Mouse (Mus musculus) gonadal fat pad, adult 2 months (tissue): ENCODE measurements around the gene Gm28372. TPM values are rescaled to one million over a fixed set of nuclear protein-coding genes. Genes with fewer than 3 reads are reported as not detected.

Source experiments
- DNase-seq: peaks from one replicate; pipeline ENCODE4 v3.0.0-alpha.2; 2012; ENCODE audit warnings: low read depth
- polyA plus RNA-seq: library from polyadenylated mRNA; depleted of rRNA; stranded (reverse); fragments of >200 nt; gene quantifications from 2 replicates; pipeline ENCODE4 v1.2.3, GENCODE M21; 2012; rRNA removed

Gm28372 gene
- polyA plus RNA-seq, 1 experiment: not detected

DNA sequence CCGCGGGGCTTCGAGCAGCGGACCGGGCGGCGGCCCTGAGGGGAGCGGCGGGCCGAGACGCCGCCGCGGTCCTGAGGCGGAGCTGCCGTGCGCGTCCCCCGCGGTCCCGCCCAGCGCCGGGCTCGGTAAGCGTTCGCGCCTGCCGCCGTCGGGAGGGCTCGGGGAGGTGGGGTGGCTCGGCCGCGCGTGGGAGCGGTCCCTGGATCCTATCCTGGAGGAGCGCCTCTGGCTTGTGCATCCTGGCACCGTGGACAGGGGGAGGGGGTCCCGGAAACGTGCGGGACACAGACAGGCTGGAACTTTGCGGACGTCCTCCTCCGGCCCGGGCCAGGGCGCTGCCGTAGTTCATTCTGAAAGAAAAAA is 45.4 kb downstream of the Gm28372 start:
- no peak for DNase-seq

GRCm38 (mm10) chr2:130451086-130451726 is 46.2 kb downstream of the Gm28372 start:
- DNase-seq: no peak

DNA sequence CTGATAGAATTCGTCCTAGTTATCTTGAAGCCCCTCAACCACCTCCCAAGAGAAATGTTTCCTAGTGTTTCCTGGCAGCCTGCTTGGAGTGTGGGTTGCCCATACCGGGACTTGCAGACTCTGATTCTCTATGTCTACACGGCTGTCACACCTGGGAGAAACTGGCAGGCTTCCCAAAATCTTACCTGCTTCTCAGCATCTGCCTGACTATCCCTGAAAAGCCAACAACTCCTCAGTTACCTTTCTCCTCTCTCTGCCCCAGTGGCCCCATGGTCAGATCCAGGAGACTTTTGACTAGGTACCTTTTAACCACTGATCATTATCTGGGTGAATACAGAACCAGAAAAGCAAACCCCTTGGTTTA is 46.7 kb downstream of the Gm28372 start:
- DNase-seq: no peak

DNA sequence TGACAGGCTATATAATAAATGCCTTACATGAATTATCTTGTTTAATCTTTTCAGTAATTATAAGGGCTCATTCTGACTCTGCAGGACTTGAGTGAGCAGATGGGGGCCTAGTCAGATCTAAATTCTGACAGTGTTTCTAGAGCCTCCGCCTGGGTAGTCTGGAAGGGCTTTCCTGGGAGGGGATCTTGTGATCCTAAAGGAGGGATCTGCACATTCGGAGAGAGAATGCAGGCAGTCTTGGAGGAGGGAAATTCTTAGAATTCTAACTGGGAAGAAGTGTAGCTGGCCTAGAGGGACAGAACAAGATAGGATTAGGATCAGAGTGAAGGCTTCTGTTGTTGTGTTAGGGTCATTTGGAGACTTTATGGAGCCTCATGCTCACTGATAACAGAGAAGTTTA is 47.2 kb downstream of the Gm28372 start:
- no peak for DNase-seq

DNA sequence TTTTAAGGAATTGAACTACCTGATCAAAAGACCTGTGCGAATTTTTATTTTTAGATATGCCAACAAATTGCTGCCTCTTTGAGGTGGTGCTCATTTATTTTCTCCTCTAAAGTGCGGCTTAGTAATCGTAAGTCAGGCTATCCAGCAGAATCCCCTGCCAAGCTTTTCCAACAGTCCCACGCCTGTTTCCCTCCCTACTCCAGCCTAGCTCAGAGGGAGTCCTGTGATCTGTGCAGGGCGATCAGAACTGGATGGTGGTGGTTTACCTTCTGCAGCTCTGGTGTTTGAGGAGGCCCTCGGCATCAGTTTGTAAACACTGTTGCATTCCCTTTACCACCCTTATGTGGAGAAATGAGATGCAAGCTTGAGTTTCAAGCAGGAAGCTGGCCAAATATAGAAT is 48.4 kb downstream of the Gm28372 start:
- no peak for DNase-seq

DNA sequence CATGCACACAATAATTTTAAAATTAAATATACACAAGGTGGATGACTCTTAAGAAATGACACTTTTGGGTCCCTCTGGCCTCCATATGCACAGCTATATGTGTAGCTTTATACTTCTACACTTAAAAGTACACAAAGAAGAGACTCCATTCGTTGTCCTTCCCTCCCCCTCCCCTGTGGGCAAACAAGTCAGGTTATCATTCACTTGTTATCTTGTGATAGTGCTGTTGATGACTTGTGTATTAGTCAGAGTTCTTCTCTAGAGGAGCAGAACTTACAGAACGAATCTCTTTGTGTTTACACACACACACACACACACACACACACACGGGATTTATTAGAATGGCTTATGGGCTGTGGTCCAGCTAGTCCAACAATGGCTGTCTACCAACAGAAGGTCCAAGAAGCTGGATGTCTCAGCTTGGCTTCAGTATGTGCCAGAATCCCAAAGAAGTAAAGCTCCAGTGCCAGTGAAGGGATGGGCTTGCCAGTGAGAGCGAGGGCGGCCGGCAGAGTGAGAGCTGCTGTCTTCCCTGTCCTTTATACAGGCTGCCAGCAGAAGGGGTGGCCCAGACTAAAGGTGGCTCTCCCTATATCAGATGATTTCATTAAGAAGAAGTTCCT is 49.8 kb downstream of the Gm28372 start:
- DNase-seq: no peak

Other genes with a start within 250 kb of the Gm28372 start
- 143 and 150 TPM in 2 replicates for gene Snrpb, start 225.8 kb upstream of the Gm28372 start, polyA plus RNA-seq
- not detected in 2 replicates for gene Tmc2, start 210.0 kb upstream of the Gm28372 start, polyA plus RNA-seq
- gene Nop56, start 130.8 kb upstream of the Gm28372 start, polyA plus RNA-seq: 46.7 and 51.6 TPM in 2 replicates
- 186 and 227 TPM in 2 replicates for gene Idh3b, start 120.7 kb upstream of the Gm28372 start, polyA plus RNA-seq
- gene Ebf4, start 110.1 kb upstream of the Gm28372 start, polyA plus RNA-seq: 2.8 and 3.8 TPM in 2 replicates
- 34.3 and 49.9 TPM in 2 replicates for gene Cpxm1, start 7.7 kb upstream of the Gm28372 start, polyA plus RNA-seq
- gene 1700020A23Rik, start within 50 bp of the Gm28372 start, polyA plus RNA-seq: 2.1 and 3.6 TPM in 2 replicates
- 2.3 and 3.1 TPM in 2 replicates for gene Tmem239, start 1.2 kb downstream of the Gm28372 start, polyA plus RNA-seq
- 48.8 and 71.6 TPM in 2 replicates for gene Vps16, start 19.1 kb downstream of the Gm28372 start, polyA plus RNA-seq
- 21.2 and 25.6 TPM in 2 replicates for gene Pced1a, start 19.5 kb downstream of the Gm28372 start, polyA plus RNA-seq
- 72.7 and 78.3 TPM in 2 replicates for gene Ptpra, start 45.0 kb downstream of the Gm28372 start, polyA plus RNA-seq
- gene Mrps26, start 158.5 kb downstream of the Gm28372 start, polyA plus RNA-seq: 47.4 and 53.2 TPM in 2 replicates
- not detected in 2 replicates for gene Oxt, start 170.9 kb downstream of the Gm28372 start, polyA plus RNA-seq
- not detected in 2 replicates for gene Avp, start 177.3 kb downstream of the Gm28372 start, polyA plus RNA-seq
- gene Fastkd5, start 224.8 kb downstream of the Gm28372 start, polyA plus RNA-seq: 2.0 and 2.3 TPM in 2 replicates
- 6.4 and 6.5 TPM in 2 replicates for gene Ubox5, start 224.8 kb downstream of the Gm28372 start, polyA plus RNA-seq
- gene Lzts3, start 237.6 kb downstream of the Gm28372 start, polyA plus RNA-seq: 12.5 and 14.8 TPM in 2 replicates